Mouse (Mus musculus): ENCODE data around the gene Zdhhc18.
"Not testable (repeated sequence)": the region's sequence is repeated elsewhere in the genome, so short reads cannot be mapped to it uniquely, and the experiment has no call there.

The Zdhhc18 gene

DNA sequence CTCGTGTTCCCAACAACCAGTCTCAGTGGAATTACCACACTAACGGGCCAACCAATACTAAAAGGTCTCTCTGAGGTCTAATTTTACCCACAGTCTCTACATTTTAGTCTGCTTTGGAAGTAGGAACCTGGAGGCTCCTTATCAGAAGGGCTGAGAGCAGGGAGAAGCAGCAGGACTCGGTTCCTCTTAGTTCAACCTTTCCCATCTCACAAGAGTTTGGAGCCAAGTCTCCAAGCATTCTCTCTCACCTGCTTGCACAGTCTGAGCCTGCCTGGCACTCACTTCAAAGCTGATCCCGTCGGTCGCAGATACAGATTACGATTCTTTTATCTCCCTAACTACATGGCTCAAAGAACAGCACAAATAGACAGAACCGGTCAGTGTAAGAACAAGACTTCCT is 13.0 kb upstream of the Zdhhc18 start:
- no peak for DNase-seq (ENCODE audit: low spot score in 2 of 2)

DNA sequence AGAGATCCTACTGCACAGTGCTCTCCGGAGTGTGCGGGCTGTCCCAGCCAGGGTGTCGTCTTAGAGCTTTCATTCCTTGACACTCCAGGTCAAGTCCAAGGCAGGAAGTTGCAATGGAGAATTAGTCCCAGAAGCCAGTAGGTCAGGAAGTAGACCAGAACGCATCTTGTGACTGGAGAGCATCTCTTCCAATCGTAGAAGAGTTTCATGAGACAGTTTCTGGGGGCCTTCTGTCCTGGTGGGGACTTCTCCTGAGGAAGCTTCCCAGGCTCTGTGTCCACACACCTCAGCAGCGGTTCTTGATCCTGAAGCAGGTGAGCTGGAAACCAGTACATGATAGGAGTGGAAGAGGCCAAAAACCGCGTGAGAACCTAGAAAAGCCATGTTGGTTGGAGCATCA is 12.5 kb upstream of the Zdhhc18 start:
- DNase-seq (ENCODE audit: low spot score in 2 of 2): no peak

DNA sequence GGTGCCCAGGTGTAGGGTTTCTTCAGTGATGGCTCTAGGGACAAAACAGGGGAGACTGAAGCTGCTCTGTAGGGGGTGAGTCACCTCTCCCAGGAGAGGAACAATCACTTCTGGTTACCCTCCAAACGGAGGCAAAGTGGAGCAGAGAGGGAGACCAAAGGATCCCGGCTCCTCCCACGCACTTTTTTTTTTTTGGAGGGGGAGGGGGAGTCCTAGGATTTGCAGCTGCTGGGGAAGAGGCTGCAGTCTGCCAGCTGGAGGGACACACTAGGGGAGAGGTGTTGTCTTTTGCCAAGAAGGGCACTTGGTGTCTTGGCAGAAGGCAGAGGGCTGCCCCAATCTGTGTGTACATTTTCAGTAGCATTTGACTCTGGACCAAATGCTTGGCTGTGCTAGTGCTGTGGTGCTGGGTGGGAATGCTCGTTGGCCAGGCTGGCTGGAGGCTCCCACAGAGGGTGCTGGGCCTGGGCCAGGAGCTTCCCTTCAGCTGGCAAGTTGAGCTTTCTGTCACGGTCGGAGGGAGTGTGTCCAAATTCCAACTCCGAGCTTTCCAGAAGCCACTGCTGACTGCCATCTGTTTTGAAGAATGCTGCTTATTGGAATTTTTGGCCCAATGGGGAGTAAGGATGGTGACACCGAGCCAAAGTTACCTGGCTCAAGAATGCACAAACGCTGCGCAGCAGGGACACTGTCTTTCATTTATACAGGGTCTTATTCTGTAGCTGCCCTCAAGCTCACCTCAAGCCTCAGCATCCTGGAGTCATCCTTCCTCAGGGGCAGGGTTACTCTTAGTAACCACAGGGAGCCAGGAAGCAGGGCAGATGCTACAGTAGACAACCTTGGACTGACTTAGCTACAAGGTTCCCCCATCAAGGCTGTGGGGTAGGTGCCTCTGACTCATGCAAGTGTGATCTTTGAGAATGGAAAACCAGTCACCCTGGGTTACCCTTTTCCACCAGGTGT is 10.5 kb upstream of the Zdhhc18 start:
- DNase-seq (ENCODE audit: low spot score in 2 of 2): peak in 1 of 2 experiments; percentile 52

DNA sequence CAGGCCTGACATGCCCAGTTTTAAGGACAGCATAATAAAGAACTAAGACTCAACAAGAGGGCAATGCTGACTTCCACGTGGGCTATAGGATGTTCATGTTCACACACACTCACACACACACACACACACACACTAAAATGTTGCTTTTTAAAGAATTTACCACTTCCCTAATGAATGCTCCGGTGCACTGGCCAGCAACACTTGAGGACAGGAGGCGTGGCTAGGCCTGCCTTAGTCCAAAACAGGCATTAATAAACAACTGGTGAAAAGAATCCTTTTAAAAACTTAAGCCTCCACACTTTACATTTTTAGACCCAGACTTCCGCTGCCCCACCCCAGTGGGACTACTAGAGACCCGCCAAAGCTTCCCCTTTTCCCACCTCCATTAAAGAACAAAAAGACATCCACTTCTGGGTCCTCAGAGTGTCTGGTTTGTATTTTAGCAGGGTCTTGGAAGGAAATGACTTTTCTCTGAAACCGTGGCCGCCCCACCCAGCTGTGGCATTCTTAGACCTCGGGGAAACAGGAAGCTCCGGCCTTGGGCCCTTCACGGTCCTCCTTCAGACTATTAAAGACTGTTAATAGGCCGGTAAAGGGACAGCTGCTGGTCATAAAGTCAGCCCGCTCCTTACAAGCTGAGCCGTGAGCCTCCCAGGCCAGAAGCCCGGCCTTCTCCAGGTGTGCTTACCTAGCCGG is 9.7 kb upstream of the Zdhhc18 start:
- DNase-seq (ENCODE audit: low spot score in 2 of 2): peak; percentile 35 to 71

DNA sequence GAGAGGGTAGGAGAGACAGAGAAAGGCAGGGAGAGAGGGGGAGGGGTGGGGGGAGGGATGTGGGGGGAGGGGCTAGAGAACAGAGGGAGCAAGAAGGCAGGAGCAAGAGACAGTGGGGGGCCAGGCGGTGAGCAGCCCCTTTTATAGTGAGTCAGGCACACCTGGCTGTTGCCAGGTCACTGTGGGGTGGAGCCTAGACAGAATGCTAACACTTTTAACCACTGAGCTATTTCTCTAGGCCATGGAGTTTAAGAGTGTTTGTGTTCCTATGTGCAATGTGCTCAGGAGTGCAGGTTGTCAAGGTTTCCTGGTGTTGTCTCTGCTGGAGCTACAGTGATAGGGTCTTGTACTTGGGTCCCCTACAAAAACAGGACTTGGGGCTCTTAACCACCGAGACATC is 8.8 kb upstream of the Zdhhc18 start:
- DNase-seq (ENCODE audit: low spot score in 2 of 2): no peak

DNA sequence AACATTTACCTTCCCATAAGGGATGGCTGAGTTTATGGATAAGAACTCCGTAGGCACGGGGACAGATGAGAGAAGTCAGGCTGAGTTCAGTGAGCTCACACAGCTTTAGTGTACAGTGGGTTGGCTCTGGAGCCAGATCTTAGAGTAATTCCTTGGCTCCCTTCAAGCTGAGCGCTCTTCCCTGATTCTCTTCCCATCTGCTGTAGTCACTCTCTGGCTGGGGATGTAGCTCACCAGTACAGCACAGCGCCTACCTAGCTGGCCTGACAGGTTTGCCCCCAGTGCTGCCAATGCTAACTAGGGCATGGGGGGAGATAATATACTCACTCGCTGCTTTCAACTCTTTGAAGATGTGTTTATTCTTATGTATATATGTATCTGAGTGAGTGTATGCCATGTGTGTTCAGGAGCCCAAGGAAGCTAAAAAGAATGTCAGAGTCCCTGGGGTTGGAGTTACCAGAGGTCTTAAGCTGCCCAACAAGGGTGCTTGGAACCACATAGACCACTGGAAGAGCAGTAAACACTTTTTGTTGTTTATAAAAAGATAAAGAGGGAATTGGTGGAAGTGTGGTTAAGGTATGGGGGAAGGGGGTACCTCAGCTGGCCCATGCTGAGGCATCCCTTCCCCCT is 8.0 kb upstream of the Zdhhc18 start:
- DNase-seq (ENCODE audit: low spot score in 2 of 2): no peak

DNA sequence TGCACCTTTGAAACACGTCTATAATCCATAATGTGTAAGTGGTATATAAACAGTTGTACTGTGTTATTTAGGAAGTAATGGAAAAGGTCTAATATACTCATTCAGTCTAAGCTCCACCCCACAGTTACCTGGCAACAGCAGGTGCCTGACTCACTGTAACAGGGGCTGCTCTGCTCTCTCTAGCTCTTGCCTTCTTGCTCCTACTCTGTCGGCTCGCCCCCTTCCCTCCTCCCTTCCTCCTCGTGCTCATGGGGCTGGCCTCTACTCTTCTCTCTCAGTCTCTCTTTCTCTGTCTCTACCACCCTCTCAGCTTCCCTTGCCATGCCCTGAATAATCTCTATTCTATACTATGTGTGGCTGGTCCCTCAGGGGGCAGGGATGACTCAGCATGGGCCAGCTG is 7.0 kb upstream of the Zdhhc18 start:
- DNase-seq (ENCODE audit: low spot score in 2 of 2): no peak

DNA sequence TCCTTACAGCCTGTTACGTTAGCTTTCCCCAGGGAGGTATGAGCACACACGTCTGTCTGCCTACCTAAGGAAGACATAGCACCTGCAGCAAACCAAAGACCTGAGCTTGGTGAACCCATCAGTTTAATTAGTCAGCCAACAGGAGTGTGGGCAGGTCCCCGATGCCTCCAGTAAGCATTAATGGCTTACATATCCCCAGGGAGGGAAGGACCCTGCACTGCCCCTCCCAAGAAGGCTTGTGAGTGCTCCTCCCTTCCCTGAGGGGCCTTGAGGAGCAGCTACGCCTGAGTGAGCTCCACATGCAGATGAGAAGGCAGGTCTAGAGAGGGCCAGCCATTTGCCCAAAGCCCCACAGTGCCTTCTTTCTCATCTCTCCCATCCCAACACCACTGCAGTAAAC is 6.3 kb upstream of the Zdhhc18 start:
- DNase-seq (ENCODE audit: low spot score in 2 of 2): no peak

DNA sequence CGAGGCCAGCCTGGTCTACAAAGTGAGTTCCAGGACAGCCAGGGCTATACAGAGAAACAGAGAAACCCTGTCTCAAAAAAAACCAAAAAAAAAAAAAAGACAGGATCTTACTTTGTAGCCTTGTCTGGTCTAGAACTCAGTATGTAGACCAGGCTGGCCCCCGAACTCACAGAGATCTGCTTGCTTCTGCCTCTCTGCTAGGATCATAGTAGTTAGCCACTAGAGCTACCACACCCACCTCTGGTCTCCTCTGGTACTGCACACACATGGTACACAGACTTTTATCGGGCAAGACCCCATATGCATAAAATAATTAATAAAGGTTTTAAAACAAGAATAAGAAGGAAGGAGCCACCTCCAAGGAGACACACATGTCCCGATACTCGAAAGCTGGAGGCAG is 4.1 kb upstream of the Zdhhc18 start:
- DNase-seq (ENCODE audit: low spot score in 2 of 2): not testable (repeated sequence)

DNA sequence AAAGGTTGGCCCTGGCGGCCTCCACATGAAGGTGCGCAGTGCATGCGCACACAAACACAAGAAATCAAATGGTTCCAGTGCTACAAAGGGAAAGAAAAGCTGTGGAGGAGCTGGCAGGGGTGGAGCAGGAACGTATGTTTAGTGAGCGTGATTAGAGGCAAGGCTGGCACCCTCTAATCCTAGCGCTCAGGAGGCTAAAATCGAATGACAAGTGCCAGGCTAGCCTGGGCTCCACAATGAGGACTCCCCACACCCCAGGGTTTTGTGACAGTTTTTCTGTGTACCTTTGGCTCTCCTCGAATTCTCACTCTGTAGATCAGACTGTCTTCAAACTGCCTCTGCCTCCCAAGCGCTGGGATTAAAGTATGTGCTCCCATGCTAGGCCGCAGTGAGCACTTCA is 2.8 kb upstream of the Zdhhc18 start:
- DNase-seq (ENCODE audit: low spot score in 2 of 2): no peak

DNA sequence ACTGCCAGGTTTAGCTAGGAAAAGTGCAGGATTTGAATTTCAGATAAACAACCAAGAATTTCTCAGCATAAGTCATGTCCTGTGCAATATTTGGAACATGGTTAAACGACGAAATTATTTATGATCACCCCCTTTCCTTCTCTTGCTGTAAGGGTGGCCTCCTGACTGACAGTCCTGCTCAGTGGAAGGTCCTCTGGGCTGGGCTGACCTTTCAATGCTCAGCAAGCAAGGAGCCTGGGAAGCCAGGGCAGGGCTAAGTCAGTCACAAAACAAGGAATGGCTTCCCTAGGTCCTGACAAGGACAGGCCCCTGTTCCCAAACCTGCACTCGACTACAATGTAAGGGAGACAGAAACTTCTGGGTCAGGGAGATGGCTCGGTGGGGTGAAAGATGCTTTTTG is 2.0 kb upstream of the Zdhhc18 start:
- no peak for DNase-seq (ENCODE audit: low spot score in 2 of 2)

DNA sequence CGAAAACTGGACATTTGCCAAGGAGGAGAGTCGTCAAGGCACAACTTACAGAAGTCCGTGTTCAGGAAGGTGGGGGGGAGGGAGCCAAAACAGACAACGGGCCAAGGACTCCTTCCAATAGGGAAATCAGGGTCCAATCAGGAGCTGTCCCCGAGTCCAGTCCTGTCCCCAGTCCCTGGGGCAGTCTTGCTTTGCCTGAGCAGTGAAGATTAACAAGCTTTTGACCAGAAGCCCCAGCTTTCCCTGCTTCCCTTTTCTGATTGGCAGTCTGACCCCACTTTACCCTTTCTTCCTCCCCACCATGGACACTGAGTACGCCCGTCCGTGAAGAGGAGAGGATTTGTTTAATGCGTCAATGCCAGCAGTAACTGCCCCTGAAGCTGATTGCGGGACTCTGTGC is 1.5 kb upstream of the Zdhhc18 start:
- no peak for DNase-seq (ENCODE audit: low spot score in 2 of 2)

DNA sequence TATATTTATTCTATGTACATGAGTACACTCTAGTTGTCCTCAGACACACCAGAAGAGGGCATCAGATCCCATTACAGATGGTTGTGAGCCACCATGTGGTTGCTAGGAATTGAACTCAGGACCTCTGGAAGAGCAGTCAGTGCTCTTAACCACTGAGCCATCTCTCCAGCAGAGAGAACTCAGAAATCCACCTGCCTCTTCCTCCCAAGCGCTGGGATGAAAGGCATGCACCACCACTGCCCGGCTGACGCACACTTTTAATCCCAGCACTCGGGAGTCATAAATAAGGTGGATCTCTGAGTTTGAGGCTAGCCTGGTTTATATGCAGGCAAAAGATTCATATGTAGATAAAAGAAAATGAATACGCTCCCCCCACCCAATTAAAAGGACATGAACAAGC is 490 bp downstream of the Zdhhc18 start:
- not testable (repeated sequence) for DNase-seq (ENCODE audit: low spot score in 2 of 2)

DNA sequence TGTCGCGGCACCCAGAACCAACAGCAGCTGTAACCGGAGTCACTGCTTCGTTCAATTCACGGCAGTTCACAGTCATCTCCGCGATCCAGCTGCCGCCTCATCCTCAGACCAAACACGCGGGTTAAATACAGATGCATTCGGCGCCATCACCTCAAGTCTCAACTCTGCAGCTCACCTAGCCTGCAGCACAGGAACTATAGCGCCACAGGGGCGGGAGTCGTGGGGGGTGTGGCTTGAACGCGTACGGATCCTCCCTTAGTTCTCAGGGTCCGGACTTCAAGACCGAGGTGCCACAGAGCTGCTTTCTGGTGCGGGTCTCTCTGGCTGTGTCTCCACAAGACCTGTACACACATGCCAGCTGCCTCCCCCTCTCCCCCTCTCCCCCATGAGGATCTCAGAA is 4.3 kb downstream of the Zdhhc18 start:
- no peak for DNase-seq (ENCODE audit: low spot score in 2 of 2)

DNA sequence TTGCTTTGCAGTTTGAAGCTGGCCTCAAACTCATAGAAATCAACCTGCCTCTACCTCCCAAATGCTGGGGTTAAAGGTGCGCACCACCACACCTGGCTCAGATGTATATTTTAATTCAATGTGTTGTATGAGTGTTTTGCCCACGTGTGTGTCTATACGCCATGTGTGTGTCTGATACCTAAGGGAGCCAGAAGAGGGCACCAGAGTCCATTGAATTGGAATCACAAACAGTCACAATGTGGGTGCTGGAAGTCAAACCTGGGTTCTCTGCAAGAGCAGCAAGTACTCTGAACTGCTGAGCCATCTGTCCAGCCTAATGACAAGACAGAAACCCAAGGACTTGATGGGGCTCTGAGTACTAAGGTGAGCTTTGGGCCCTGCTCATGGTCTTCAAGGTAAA is 4.8 kb downstream of the Zdhhc18 start:
- no peak for DNase-seq (ENCODE audit: low spot score in 2 of 2)

DNA sequence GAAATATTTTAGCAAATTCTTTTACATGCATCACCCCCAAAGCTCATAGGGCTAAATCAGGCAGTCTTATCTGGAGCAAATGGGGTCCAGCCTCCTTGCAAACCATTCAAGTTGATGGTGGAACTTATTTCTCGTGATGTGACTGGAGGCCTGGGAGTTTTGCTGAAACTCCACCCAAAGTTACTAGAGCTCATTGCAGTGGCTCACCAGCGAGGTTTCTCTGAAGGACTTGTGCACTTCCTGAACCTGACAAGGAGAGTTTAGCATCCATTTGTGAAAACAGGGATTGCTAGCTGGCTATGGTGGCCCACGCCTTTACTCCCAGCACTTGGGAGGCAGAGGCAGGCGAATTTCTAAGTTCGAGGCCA is 15.9 kb downstream of the Zdhhc18 start:
- no peak for DNase-seq (ENCODE audit: low spot score in 2 of 2)

DNA sequence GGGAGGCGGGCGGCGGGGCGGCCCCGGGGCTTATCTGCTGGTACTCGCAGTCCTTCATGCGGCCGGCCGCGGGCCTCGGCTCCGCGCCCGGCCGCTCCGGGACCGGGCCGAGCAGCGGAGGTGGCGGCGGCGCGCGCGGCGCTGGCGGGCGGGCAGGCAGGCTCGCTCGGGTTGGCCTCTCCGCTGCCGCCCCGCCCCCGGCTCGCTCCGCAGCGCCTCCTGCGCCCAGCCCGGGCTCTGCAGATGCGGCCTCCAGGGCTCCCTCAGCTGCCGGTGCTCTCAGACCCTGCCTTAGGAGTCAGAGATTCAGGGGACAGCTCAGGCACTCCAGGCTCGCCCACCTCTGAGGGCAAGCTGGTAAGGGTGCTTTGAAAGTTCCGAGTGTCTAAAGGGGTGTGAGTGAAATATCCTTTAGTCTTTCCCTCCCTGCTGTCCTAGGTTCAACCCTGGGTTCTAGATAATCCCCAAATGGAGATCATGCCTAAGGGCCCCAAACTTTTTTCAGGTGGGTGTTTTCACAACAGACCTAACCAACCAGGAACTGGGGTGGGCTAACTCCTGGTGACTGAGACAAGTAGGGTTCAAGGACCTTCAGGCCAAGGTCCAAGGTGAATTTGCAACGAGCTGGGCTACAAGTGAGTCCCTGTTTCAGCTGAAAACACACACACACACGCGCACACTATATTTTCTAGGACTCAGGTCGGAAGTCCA is 16.5 kb downstream of the Zdhhc18 start:
- peak; percentile 91 to 92 for DNase-seq (ENCODE audit: low spot score in 2 of 2)

DNA sequence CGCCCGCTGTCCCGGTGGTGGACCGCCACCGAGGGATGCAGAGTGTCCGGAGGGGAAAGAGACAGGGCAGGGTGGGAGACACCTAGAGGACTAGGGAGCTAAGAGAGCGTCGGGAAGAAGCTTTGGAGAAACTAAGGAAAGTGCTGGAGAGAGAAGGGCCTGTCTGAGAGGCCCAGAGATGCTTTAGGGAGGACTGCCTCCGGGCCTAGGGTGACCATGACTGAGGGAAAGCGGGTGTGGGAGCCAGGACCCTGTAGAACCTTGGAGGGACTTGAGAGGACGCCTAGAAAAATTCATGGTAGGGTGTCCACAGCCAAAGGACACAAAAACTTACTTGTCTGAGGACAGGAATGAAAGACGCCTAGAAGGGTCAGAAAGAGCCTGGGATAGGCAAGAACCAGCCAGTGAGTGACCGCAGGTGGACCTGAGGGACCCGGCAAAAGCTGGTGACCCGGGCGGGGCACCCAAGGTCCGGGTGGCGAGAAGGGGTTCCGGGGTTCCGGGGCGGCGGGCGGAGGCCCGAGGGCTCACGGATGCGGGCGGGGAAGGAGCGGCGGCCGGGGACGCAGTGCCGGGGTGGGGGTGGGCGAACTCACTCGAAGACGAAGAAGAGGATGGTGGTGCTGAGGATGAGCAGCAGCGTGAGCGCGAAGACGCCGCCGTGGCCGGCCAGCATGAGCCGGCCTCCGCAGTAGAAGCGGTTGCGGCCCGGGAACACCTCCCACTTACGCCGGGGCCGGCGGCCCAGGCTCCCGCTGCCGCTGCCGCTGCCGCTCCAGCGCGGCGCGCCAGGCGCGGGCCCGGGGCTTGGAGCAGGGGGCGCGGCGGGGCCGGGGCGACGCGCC is 17.2 kb downstream of the Zdhhc18 start:
- DNase-seq (ENCODE audit: low spot score in 2 of 2): peak; percentile 64 to 69

DNA sequence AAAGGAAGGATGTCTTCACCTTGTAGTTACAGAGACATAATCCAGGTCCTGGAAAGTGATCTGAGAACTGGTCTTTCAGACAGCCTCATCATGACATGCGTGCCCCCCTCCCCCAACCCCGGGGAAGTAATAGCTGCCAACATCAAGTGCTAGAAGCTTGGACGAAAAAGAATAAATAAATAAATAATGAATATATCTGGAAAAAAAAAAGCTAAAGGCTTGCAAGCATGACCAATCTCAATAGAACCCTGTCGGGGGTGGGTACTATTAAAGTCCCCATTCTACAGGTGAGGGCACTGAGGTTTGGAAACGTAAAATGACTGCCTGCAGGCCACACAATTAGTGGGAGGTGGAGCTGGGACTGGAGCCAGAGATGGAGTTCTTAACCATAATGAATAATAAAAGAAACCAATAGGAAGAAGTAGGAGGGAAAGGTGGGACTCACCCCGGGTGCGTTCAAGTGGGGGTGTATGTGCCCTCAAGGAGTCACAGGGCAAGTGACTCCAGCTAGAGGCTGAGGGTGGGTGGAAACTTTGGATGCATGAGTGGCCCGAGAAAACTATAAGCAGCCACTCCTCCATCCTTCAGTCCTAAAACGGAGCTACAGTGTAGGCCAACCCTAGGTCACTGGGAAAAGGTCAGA is 18.1 kb downstream of the Zdhhc18 start:
- peak in 1 of 2 experiments; percentile 31 for DNase-seq (ENCODE audit: low spot score in 2 of 2)

DNA sequence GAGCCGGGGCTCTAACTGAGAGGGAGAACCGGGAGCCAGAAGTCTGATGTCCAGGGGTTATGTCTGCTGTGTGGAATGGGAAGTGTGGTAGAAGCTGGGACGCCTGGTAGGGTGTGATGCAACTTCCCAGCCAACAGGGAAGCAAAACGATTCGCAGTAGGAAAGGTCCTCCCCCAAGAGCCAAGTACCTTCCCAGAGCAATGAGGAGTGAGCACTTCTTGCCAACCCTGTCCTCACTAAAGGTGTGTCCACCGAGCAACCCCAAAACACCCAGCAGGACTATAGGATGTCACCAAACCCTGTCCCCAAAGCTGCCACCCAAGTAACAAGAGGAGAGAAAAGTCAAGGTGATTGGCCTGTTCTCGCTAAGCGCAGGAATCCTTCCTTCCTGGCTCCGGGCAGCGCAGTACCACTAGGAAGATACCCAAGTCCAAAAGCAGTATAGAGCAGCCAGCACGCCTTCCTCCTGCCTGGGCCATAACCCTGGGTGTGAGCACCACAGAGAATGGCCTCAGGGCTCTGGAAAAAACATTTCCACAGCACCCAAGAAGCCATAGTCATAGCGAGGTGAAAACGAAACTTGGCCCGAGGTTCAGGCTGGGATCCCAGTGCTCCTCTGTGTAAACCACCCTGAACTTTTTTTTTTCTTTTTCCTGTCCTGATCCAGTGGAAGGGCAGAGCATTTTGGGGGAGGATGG is 18.7 kb downstream of the Zdhhc18 start:
- DNase-seq (ENCODE audit: low spot score in 2 of 2): peak in 1 of 2 experiments; percentile 14
